Mouse (Mus musculus) cerebellum, adult 2 months (tissue): Measurements from ENCODE around the gene Tekt2.

Experiments
- CTCF ChIP-seq: fragments of 200-500 bp; IDR thresholded peaks from 2 replicates; pipeline ENCODE4 v1.5.1; 2011; ENCODE audit warnings: low read depth, mild to moderate bottlenecking, control low read depth, low read length, moderate library complexity, borderline replicate concordance; ENCODE audit not compliant: insufficient read depth
- POLR2A ChIP-seq: fragments of 200-500 bp; IDR thresholded peaks from 2 replicates; pipeline ENCODE4 v1.6.1; 2011; ENCODE audit warnings: low read length, control low read depth, borderline replicate concordance; ENCODE audit not compliant: insufficient read depth

DNA sequence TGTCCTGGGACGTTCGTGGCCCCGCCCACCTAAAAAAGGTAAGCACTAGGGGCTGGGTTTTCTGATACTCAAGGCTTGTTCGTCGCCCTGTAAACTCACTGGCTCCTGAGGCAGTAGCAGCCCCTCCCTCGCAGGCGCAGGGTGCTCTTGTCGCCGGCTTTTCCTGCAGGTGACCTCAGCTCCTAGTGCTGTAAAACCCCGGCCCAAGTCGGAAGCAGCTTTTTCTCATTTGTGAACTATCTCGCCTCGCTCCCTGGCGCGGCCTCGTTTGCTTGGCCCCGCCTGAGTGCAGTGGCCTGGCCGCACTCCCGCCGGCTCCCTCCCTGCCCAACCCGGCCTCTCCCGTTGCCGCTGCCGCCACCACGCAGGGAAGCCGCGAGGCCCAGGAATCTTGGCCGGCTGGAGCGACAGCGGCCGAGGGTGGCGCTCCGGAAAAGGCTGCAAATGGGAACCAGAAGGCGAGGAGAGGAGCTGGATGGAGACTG lies 28.8 kb downstream of the Tekt2 start:
- no peak for TF ChIP-seq POLR2A
- no peak for TF ChIP-seq CTCF
